Mouse (Mus musculus) stomach, postnatal 0 days (tissue): ENCODE data around the gene Cmya5. TPM values are rescaled to one million over a fixed set of nuclear protein-coding genes. Genes with fewer than 3 reads are reported as not detected.

Source experiments
- ATAC-seq: fragments of 200-750 bp; cut with Nextera tagmentation; 2 replicates; pipeline ENCODE4 v1.8.0; 2017; ENCODE audit not compliant: low FRiP score, low TSS enrichment
- DNase-seq: peaks from one replicate; pipeline ENCODE4 v3.0.0-alpha.2; 2016; ENCODE audit warnings: low spot score
- H3K27ac ChIP-seq: fragments of 300-500 bp; sonication (generic); replicated peaks from 2 replicates; pipeline ENCODE4 v1.5.1; 2014; ENCODE audit warnings: mild to moderate bottlenecking, control low read depth
- H3K27me3 ChIP-seq: fragments of 300-500 bp; sonication (generic); 2 replicates; pipeline ENCODE4 v1.6.1; 2014; ENCODE audit warnings: low read length; ENCODE audit not compliant: control insufficient read depth, insufficient read depth
- H3K36me3 ChIP-seq: fragments of 300-500 bp; sonication (generic); 2 replicates; pipeline ENCODE4 v1.6.1; 2014; ENCODE audit warnings: low read length, mixed read lengths; ENCODE audit not compliant: control insufficient read depth, insufficient read depth
- H3K4me1 ChIP-seq: fragments of 300-500 bp; sonication (generic); replicated peaks from 2 replicates; pipeline ENCODE4 v1.6.1; 2014; ENCODE audit warnings: antibody characterized with exemption; ENCODE audit not compliant: control insufficient read depth, insufficient read depth
- H3K4me2 ChIP-seq: fragments of 300-500 bp; sonication (generic); replicated peaks from 2 replicates; pipeline ENCODE4 v1.6.1; 2014; ENCODE audit warnings: low read depth, mild to moderate bottlenecking, control low read depth, moderate library complexity
- H3K4me3 ChIP-seq: fragments of 300-500 bp; sonication (generic); 2 replicates; pipeline ENCODE4 v1.5.1; 2014; ENCODE audit warnings: low read depth, low read length, control low read depth
- H3K9ac ChIP-seq: fragments of 300-500 bp; sonication (generic); 2 replicates; pipeline ENCODE4 v1.6.1; 2014; ENCODE audit warnings: mild to moderate bottlenecking, low read length, control low read depth, mixed read lengths
- H3K9me3 ChIP-seq: fragments of 300-500 bp; sonication (generic); 2 replicates; pipeline ENCODE4 v1.6.1; 2016; ENCODE audit warnings: low read length; ENCODE audit not compliant: control insufficient read depth
- CTCF ChIP-seq: IDR thresholded peaks from 2 replicates; pipeline ENCODE4 v1.5.1; 2016; ENCODE audit warnings: antibody characterized with exemption, low read depth, mild to moderate bottlenecking, moderate library complexity
- EP300 ChIP-seq: optimal IDR thresholded peaks from 2 replicates; pipeline ENCODE3; 2016; ENCODE audit warnings: antibody characterized with exemption
- whole genome bisulfite sequencing: fragments of 180-500 bp; shearing (Covaris S2); extraction: QIAGEN DNeasy Blood & Tissue Kit; methylation state at CpG from one replicate; pipeline ENCODE4 v1.1.7; 2014; 5-methylcytosine and 5-hydroxymethylcytosine counted together
- polyA plus RNA-seq: library from polyadenylated mRNA; unstranded; fragments of >200 nt; fragmentation: Nextera tagmentation; extraction: Ambion mirVana; gene quantifications from 2 replicates; pipeline ENCODE4 v1.2.1, GENCODE M21; 2015

Cmya5 gene
- polyA plus RNA-seq, 1 experiment from 2014 or later = 0.13 TPM

GRCm38 (mm10) chr13:93080859-93081258 lies 63.7 kb downstream of the Cmya5 start:
- WGBS = 70% methylated on average over 2 of the region's 2 CpGs

GRCm38 (mm10) chr13:93074147-93074641 lies 70.3 kb downstream of the Cmya5 start:
- H3K4me2 ChIP-seq = peak overlapping the region; percentile 31; the same call in 1 of the 2 replicates
- no peaks in the 10 kb centered on the region for H3K9me3 ChIP-seq
- 38% methylated on average over 17 of the region's 17 CpGs for WGBS
- no peaks in the 10 kb centered on the region; the same call in 1 of the 2 replicates for H3K4me1 ChIP-seq
- H3K4me3 ChIP-seq = no peak overlapping the region
- H3K36me3 ChIP-seq = no peaks in the 10 kb centered on the region
- ATAC-seq (no peak), DNase-seq (no peak)
- H3K9ac ChIP-seq = no peak overlapping the region
- TF ChIP-seq CTCF (no peak), EP300 (no peak)
- 0 out of 2 replicates have a peak overlapping the region, but pooled peaks have one; percentile 13 for H3K27ac ChIP-seq
- no peaks in the 10 kb centered on the region for H3K27me3 ChIP-seq

More at GRCm38 (mm10) chr13:93080859-93081258, 63.7 kb downstream of the Cmya5 start:
- H3K4me1 ChIP-seq = no peaks in the 10 kb centered on the region
- no peak for ATAC-seq
- no peak for DNase-seq
- H3K9me3 ChIP-seq = no peaks in the 10 kb centered on the region
- H3K27me3 ChIP-seq = no peaks in the 10 kb centered on the region
- TF ChIP-seq CTCF (no peak), EP300 (no peak)
- no peak overlapping the region for H3K9ac ChIP-seq
- H3K4me3 ChIP-seq = no peak overlapping the region
- no peaks in the 10 kb centered on the region for H3K36me3 ChIP-seq
- no peak overlapping the region for H3K4me2 ChIP-seq
- H3K27ac ChIP-seq = no peak overlapping the region

DNA sequence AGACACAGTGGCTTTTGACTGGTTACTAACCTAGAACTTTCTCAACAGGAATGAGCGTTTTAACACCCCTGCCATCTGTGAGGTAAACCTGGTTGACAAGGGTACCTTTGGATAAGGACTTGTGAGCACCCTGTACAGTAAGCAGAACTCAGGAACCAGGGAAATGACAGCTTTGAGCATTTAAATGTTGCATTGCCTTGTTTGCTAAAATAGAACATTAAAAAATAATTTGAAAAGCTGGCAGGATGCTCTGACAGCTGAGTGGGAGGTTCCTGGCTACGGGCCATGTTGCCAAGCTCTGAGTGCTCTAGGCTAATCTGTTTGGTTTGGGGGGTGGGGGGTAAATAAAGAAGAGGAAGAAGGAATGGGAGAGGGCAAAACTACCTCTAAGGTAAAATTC lies 70.9 kb downstream of the Cmya5 start:
- 26% methylated on average over 2 of the region's 2 CpGs for WGBS
- H3K4me1 ChIP-seq = no peaks in the 10 kb centered on the region; the same call in 1 of the 2 replicates
- no peak overlapping the region; the same call in 1 of the 2 replicates for H3K4me2 ChIP-seq
- no peak overlapping the region for H3K4me3 ChIP-seq
- no peaks in the 10 kb centered on the region for H3K36me3 ChIP-seq
- TF ChIP-seq CTCF (no peak), EP300 (no peak)
- no peak overlapping the region for H3K9ac ChIP-seq
- no peak for ATAC-seq
- no peaks in the 10 kb centered on the region for H3K9me3 ChIP-seq
- peak; percentile 46 for DNase-seq
- no peak overlapping the region for H3K27ac ChIP-seq
- H3K27me3 ChIP-seq = no peaks in the 10 kb centered on the region

DNA sequence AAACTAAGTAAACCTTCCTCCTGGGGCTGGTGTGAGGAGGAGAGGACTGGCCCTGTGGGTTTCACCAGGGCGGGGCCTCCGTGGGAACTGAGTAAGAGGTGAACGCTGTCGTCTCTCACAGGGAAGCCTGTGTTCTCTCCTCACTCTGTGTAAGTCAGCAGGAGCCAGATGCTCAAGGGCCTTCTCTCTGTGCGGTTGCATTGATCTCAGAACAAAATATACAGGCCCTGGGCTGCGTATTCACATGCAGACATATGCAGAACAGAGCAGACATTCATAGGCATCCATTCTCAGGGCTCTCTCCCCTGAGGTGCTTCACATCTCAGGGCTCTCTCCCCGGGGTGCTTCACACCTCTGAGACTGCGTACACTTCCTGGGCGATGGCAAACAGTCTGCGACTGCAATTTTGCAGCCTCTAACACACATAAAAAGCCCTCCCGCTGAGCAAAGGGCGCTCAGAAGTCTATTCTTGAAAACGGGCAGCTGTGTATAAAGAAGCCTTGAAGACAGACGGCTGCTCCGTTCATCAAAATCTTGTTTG lies 71.6 kb downstream of the Cmya5 start:
- Histone ChIP-seq H3K9me3 (no peaks in the 10 kb centered on the region), H3K36me3 (no peaks in the 10 kb centered on the region), H3K4me3 (no peak overlapping the region), H3K27me3 (no peaks in the 10 kb centered on the region), H3K4me2 (no peak overlapping the region), H3K4me1 (no peaks in the 10 kb centered on the region; the same call in 1 of the 2 replicates), H3K27ac (no peak overlapping the region), H3K9ac (no peak overlapping the region)
- WGBS = 19% methylated on average over 15 of the region's 15 CpGs
- peak; percentile 81 for ATAC-seq
- peak; percentile 53 for DNase-seq
- no peak for TF ChIP-seq EP300
- no peak for TF ChIP-seq CTCF

- no peak for DNase-seq
- Histone ChIP-seq H3K27me3 (no peaks in the 10 kb centered on the region), H3K4me2 (no peak overlapping the region), H3K9me3 (no peaks in the 10 kb centered on the region), H3K27ac (no peak overlapping the region), H3K4me1 (no peaks in the 10 kb centered on the region; the same call in 1 of the 2 replicates), H3K9ac (no peak overlapping the region), H3K36me3 (no peaks in the 10 kb centered on the region), H3K4me3 (no peak overlapping the region)
- 55% methylated on average over 8 of the region's 8 CpGs for WGBS
- TF ChIP-seq EP300 (no peak), CTCF (no peak)
- no peak for ATAC-seq
Observed at GRCm38 (mm10) chr13:93070406-93070805, 74.1 kb downstream of the Cmya5 start.

DNA sequence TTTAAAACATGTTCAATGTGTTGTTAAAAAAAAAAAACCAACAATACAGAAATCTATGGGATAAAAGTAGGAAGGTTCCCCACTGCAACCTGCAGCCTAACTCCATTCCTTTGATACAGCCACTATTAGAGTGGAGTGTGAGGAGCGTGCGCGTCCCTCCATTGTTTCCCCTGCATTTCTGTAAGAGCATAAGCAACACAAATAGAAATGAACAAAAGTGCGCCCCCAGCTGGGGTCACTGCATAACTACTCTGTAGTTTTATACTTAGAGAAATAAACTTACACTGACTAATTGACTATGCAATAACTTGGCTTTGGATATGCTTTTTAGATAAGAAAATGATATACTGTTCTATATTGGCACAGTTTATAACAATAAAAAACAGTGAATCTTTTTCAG lies 75.0 kb downstream of the Cmya5 start:
- Histone ChIP-seq H3K4me1 (no peaks in the 10 kb centered on the region; the same call in 1 of the 2 replicates), H3K9ac (no peak overlapping the region), H3K4me3 (no peak overlapping the region), H3K36me3 (no peaks in the 10 kb centered on the region), H3K4me2 (no peak overlapping the region), H3K9me3 (no peaks in the 10 kb centered on the region), H3K27me3 (no peaks in the 10 kb centered on the region), H3K27ac (no peak overlapping the region)
- TF ChIP-seq CTCF (peak; percentile 51), EP300 (no peak)
- ATAC-seq (no peak), DNase-seq (no peak)
- 70% methylated on average over 4 of the region's 4 CpGs for WGBS
